Mouse (Mus musculus) embryonic facial prominence, embryonic 13.5 days (tissue): ENCODE data around the gene Olfr1335. TPM values are rescaled to one million over a fixed set of nuclear protein-coding genes. Genes with fewer than 3 reads are reported as not detected.
"Not testable (repeated sequence)": the region's sequence is repeated elsewhere in the genome, so short reads cannot be mapped to it uniquely, and the experiment has no call there.

Experiments used
- ATAC-seq: fragments of 200-750 bp; cut with Nextera tagmentation; 2 replicates; pipeline ENCODE4 v1.8.0; 2017; ENCODE audit warnings: low read depth; ENCODE audit not compliant: insufficient number of reproducible peaks, insufficient read depth, low FRiP score, low TSS enrichment
- H3K27ac ChIP-seq: fragments of 300-500 bp; sonication (generic); 2 replicates; pipeline ENCODE4 v1.5.1; 2015; ENCODE audit warnings: moderate library complexity, mild to moderate bottlenecking, inconsistent platforms
- H3K27me3 ChIP-seq: fragments of 300-500 bp; sonication (generic); 2 replicates; pipeline ENCODE4 v1.6.1; 2015; ENCODE audit warnings: mild to moderate bottlenecking, inconsistent platforms
- H3K36me3 ChIP-seq: fragments of 300-500 bp; sonication (generic); 2 replicates; pipeline ENCODE4 v1.6.1; 2015; ENCODE audit warnings: mild to moderate bottlenecking, inconsistent platforms
- H3K4me1 ChIP-seq: fragments of 300-500 bp; sonication (generic); 2 replicates; pipeline ENCODE4 v1.6.1; 2015; ENCODE audit warnings: inconsistent platforms
- H3K4me2 ChIP-seq: fragments of 300-500 bp; sonication (generic); 2 replicates; pipeline ENCODE4 v1.6.1; 2015; ENCODE audit warnings: moderate library complexity, mild to moderate bottlenecking, inconsistent platforms
- H3K4me3 ChIP-seq: fragments of 300-500 bp; sonication (generic); 2 replicates; pipeline ENCODE4 v1.5.1; 2015; ENCODE audit warnings: mild to moderate bottlenecking, inconsistent platforms
- H3K9ac ChIP-seq: fragments of 300-500 bp; sonication (generic); 2 replicates; pipeline ENCODE4 v1.6.1; 2015; ENCODE audit warnings: mild to moderate bottlenecking, inconsistent platforms
- H3K9me3 ChIP-seq: fragments of 300-500 bp; sonication (generic); 2 replicates; pipeline ENCODE4 v1.6.1; 2016; ENCODE audit warnings: inconsistent platforms
- WGBS: fragments of 180-500 bp; shearing (Covaris S2); methylation state at CpG from one replicate; pipeline ENCODE4 v1.1.7; 2015; ENCODE audit warnings: mixed read lengths; 5-methylcytosine and 5-hydroxymethylcytosine counted together
- polyA plus RNA-seq: library from polyadenylated mRNA; unstranded; fragments of >200 nt; fragmentation: Nextera tagmentation; extraction: Ambion mirVana; gene quantifications from 2 replicates; pipeline ENCODE4 v1.2.1, GENCODE M21; 2015

Gene Olfr1335
- not detected in 2 replicates for polyA plus RNA-seq

GRCm38 (mm10) chr4:118809844-118810243 is at the start of gene Olfr1335:
TSS of gene Olfr1335 (minus strand) at chr4:118809944.
- H3K9me3 ChIP-seq, result no peaks in the 10 kb centered on the region
- H3K9ac ChIP-seq, result no peak within 1 kb of the TSS
- H3K27ac ChIP-seq, result no peak within 1 kb of the TSS
- no peaks in the 10 kb centered on the region for H3K4me1 ChIP-seq
- WGBS, result 85% methylated on average over 4 of the region's 4 CpGs
- no peak within 1 kb of the TSS for H3K4me2 ChIP-seq
- no peak for ATAC-seq
- H3K4me3 ChIP-seq, result no peak within 1 kb of the TSS
- H3K36me3 ChIP-seq, result no peaks in the 10 kb centered on the region
- no peaks in the 10 kb centered on the region for H3K27me3 ChIP-seq

- Histone ChIP-seq H3K27ac (no peak within 1 kb of the TSS), H3K9me3 (no peaks in the 10 kb centered on the region), H3K4me3 (no peak within 1 kb of the TSS), H3K4me2 (no peak within 1 kb of the TSS), H3K9ac (no peak within 1 kb of the TSS), H3K36me3 (no peaks in the 10 kb centered on the region), H3K27me3 (no peaks in the 10 kb centered on the region), H3K4me1 (no peaks in the 10 kb centered on the region)
- ATAC-seq, result no peak
- 100% methylated on average over 1 of the region's 1 CpGs for WGBS
These were observed 26.4 kb upstream of the Olfr1335 start, which contains the start of gene Olfr1333 for GRCm38 (mm10) chr4:118836179-118836578. TSS of gene Olfr1333 (minus strand) at chr4:118836279.

GRCm38 (mm10) chr4:118818921-118819320 is 9.2 kb upstream of the Olfr1335 start:
- WGBS, result 95% methylated on average over 1 of the region's 1 CpGs
- H3K27me3 ChIP-seq, result no peaks in the 10 kb centered on the region
- ATAC-seq, result no peak

GRCm38 (mm10) chr4:118792796-118793195 is 16.9 kb downstream of the Olfr1335 start:
- H3K4me1 ChIP-seq, H3K4me3 ChIP-seq, ATAC-seq, H3K9ac ChIP-seq, H3K4me2 ChIP-seq, H3K9me3 ChIP-seq, H3K36me3 ChIP-seq, H3K27ac ChIP-seq, H3K27me3 ChIP-seq: not testable (repeated sequence)

More at GRCm38 (mm10) chr4:118818921-118819320, 9.2 kb upstream of the Olfr1335 start:
- no peaks in the 10 kb centered on the region for H3K4me1 ChIP-seq
- no peak overlapping the region for H3K27ac ChIP-seq
- no peak overlapping the region for H3K9ac ChIP-seq
- H3K36me3 ChIP-seq, result no peaks in the 10 kb centered on the region
- no peak overlapping the region for H3K4me3 ChIP-seq
- no peak overlapping the region for H3K4me2 ChIP-seq
- H3K9me3 ChIP-seq, result no peaks in the 10 kb centered on the region

GRCm38 (mm10) chr4:118782486-118782885 is 27.3 kb downstream of the Olfr1335 start, which contains the start of gene Olfr1337:
TSS of gene Olfr1337 (minus strand) at chr4:118782586.
- H3K36me3 ChIP-seq, result no peaks in the 10 kb centered on the region
- no peaks in the 10 kb centered on the region for H3K27me3 ChIP-seq
- no peak within 1 kb of the TSS for H3K9ac ChIP-seq
- no peak within 1 kb of the TSS for H3K4me3 ChIP-seq
- no peak for ATAC-seq
- no peak within 1 kb of the TSS for H3K27ac ChIP-seq
- H3K4me2 ChIP-seq, result no peak within 1 kb of the TSS
- H3K9me3 ChIP-seq, result no peaks in the 10 kb centered on the region
- WGBS, result 77% methylated on average over 2 of the region's 2 CpGs
- no peaks in the 10 kb centered on the region for H3K4me1 ChIP-seq

Other genes starting within 250 kb of the Olfr1335 start
- gene Cfap57, start 189.2 kb downstream of the Olfr1335 start, polyA plus RNA-seq, result 0.17 and 0.22 TPM in 2 replicates
- 141 and 164 TPM in 2 replicates for gene Ebna1bp2, start 189.1 kb downstream of the Olfr1335 start, polyA plus RNA-seq
- gene Olfr62, start 151.0 kb downstream of the Olfr1335 start, polyA plus RNA-seq, result not detected in 2 replicates
- 0.19 and 0.20 TPM in 2 replicates for gene Olfr1342, start 117.2 kb downstream of the Olfr1335 start, polyA plus RNA-seq
- gene Olfr1341, start 106.4 kb downstream of the Olfr1335 start, polyA plus RNA-seq, result 0.07 TPM in 1 of 2 replicates, not detected in the other
- gene Olfr1340, start 89.8 kb downstream of the Olfr1335 start, polyA plus RNA-seq, result not detected in 2 replicates
- not detected in 2 replicates for gene Olfr1339, start 77.8 kb downstream of the Olfr1335 start, polyA plus RNA-seq
- gene Olfr1338, start 51.2 kb downstream of the Olfr1335 start, polyA plus RNA-seq, result 0.08 TPM in 1 of 2 replicates, not detected in the other
- gene Olfr1337, start 27.4 kb downstream of the Olfr1335 start, polyA plus RNA-seq, result not detected in 2 replicates
- not detected in 2 replicates for gene Olfr1333, start 26.3 kb upstream of the Olfr1335 start, polyA plus RNA-seq
- gene Olfr1331, start 54.7 kb upstream of the Olfr1335 start, polyA plus RNA-seq, result not detected in 2 replicates
- 0.07 TPM in 1 of 2 replicates, not detected in the other for gene Olfr1330, start 78.7 kb upstream of the Olfr1335 start, polyA plus RNA-seq
- not detected in 2 replicates for gene Olfr1329, start 107.5 kb upstream of the Olfr1335 start, polyA plus RNA-seq
- gene Olfr1328, start 128.7 kb upstream of the Olfr1335 start, polyA plus RNA-seq, result 0.06 TPM in 1 of 2 replicates, not detected in the other
- gene Lao1, start 151.6 kb upstream of the Olfr1335 start, polyA plus RNA-seq, result not detected in 2 replicates